Mouse (Mus musculus): ENCODE data around the gene Nphs2. TPM values are rescaled to one million over a fixed set of nuclear protein-coding genes. Genes with fewer than 3 reads are reported as not detected.
A peak's percentile ranks its signal among the peaks of the same experiment; 100 is the strongest.
"Not testable (repeated sequence)": the region's sequence is repeated elsewhere in the genome, so short reads cannot be mapped to it uniquely, and the experiment has no call there.

Gene Nphs2
- polyA plus RNA-seq, 1 experiment from 2014 or later = 0.13 TPM

DNA sequence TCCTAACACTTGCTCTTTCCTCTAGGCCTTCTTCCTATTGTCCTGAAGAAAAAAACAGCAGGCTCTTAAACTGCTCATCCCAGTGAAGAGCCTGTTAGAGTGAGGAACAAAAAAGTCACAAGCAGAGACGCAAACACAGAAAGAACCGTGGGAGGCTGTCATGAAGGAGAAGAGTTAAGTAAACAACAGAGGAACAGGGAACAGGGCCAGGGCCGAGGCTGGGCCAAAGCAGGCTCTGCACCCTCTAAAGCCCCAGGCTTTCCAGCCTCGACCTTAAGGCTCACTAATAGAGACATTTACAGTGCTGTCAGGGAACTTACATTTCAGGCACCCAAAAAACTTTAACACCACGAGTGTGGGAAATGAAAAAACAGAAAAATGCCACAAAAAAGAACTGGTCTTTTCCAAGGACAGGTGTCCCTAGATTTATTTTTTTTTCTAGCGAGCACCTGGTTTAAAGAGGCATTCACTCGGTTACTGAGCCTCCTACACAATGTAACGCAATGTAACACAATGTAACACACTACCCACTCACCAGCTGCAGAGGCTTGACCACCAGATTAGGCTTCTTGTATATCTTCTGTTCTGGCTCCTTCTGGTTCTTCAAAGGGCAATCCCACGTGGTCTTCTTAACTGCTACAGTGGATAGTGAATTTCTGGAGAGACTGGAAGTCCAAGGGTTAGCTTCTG is 25.5 kb upstream of the Nphs2 start:
- H3K9ac ChIP-seq (replicated peaks; ENCODE audit: low read length) = no peak overlapping the region
- no peaks in the 10 kb centered on the region for H3K36me3 ChIP-seq (ENCODE audit: control insufficient read depth, insufficient read depth, low read length)
- DNase-seq (no peak), ATAC-seq (ENCODE audit: low FRiP score, low TSS enrichment) (no peak)
- no peak overlapping the region for H3K4me3 ChIP-seq (replicated peaks; ENCODE audit: low read depth, low read length)
- H3K4me1 ChIP-seq (ENCODE audit: control insufficient read depth, insufficient read depth, low read length) = no peaks in the 10 kb centered on the region
- no peaks in the 10 kb centered on the region for H3K27me3 ChIP-seq (ENCODE audit: control insufficient read depth, insufficient read depth, low read length)
- WGBS = 40% methylated on average over 9 of the region's 9 CpGs
- no peak overlapping the region for H3K27ac ChIP-seq (replicated peaks; ENCODE audit: low read depth, low read length)
- H3K4me2 ChIP-seq (ENCODE audit: low read length) = no peak overlapping the region
- H3K9me3 ChIP-seq (ENCODE audit: control insufficient read depth, low read length) = no peaks in the 10 kb centered on the region

GRCm38 (mm10) chr1:156285541-156285896 is 25.0 kb upstream of the Nphs2 start:
- Histone ChIP-seq H3K4me2 (ENCODE audit: low read length) (no peak overlapping the region), H3K36me3 (ENCODE audit: control insufficient read depth, insufficient read depth, low read length) (no peaks in the 10 kb centered on the region), H3K9me3 (ENCODE audit: control insufficient read depth, low read length) (no peaks in the 10 kb centered on the region), H3K27ac (replicated peaks; ENCODE audit: low read depth, low read length) (no peak overlapping the region), H3K27me3 (ENCODE audit: control insufficient read depth, insufficient read depth, low read length) (no peaks in the 10 kb centered on the region), H3K4me3 (replicated peaks; ENCODE audit: low read depth, low read length) (no peak overlapping the region), H3K9ac (replicated peaks; ENCODE audit: low read length) (no peak overlapping the region), H3K4me1 (ENCODE audit: control insufficient read depth, insufficient read depth, low read length) (no peaks in the 10 kb centered on the region)
- WGBS = 89% methylated on average over 5 of the region's 5 CpGs
- DNase-seq = no peak
- ATAC-seq (ENCODE audit: low FRiP score, low TSS enrichment) = no peak

DNA sequence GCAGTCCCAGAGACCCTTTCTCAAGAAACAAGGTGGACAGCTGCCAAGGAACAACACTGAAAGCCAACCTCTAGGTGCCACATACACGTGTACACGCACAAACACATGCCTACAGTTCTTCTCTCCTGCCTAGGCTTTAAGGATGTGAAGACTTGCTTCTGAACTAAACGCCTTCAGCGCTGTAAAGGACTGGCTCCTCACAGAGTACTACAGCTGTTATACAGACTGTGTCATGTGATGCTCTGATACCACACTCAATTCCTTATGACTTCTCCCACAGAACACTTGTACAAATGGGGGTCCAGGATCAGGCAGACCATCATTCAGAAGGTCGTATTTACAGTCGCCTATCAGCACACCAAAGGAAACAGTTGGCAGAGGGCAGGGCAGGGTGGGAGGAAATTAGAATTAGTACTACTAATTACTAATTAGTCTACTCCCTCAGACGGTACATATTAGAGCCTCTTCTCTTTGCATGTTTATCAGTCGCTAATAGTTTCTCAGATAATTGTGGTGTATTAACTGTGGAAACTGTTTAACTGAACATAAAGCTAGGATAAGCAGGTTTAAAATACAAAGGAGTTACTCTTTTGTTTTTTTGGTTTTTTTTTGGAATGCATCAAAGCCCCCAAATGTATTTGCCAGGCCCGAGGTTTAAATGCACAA is 21.8 kb upstream of the Nphs2 start:
- H3K4me2 ChIP-seq (ENCODE audit: low read length) = no peak overlapping the region
- no peak overlapping the region for H3K27ac ChIP-seq (replicated peaks; ENCODE audit: low read depth, low read length)
- H3K9me3 ChIP-seq (ENCODE audit: control insufficient read depth, low read length) = no peaks in the 10 kb centered on the region
- DNase-seq (no peak), ATAC-seq (ENCODE audit: low FRiP score, low TSS enrichment) (no peak)
- H3K36me3 ChIP-seq (ENCODE audit: control insufficient read depth, insufficient read depth, low read length) = no peaks in the 10 kb centered on the region
- H3K4me1 ChIP-seq (ENCODE audit: control insufficient read depth, insufficient read depth, low read length) = no peaks in the 10 kb centered on the region
- no peak overlapping the region for H3K4me3 ChIP-seq (replicated peaks; ENCODE audit: low read depth, low read length)
- no peak overlapping the region for H3K9ac ChIP-seq (replicated peaks; ENCODE audit: low read length)
- 90% methylated on average over 9 of the region's 9 CpGs for WGBS
- no peaks in the 10 kb centered on the region for H3K27me3 ChIP-seq (ENCODE audit: control insufficient read depth, insufficient read depth, low read length)

GRCm38 (mm10) chr1:156289222-156289587 is 21.3 kb upstream of the Nphs2 start:
- not testable (repeated sequence) for ATAC-seq (ENCODE audit: low FRiP score, low TSS enrichment); H3K27ac ChIP-seq (replicated peaks; ENCODE audit: low read depth, low read length); H3K9me3 ChIP-seq (ENCODE audit: control insufficient read depth, low read length); DNase-seq; H3K4me3 ChIP-seq (replicated peaks; ENCODE audit: low read depth, low read length); H3K27me3 ChIP-seq (ENCODE audit: control insufficient read depth, insufficient read depth, low read length); H3K4me2 ChIP-seq (ENCODE audit: low read length); H3K9ac ChIP-seq (replicated peaks; ENCODE audit: low read length); H3K36me3 ChIP-seq (ENCODE audit: control insufficient read depth, insufficient read depth, low read length); H3K4me1 ChIP-seq (ENCODE audit: control insufficient read depth, insufficient read depth, low read length)
- WGBS = 75% methylated on average over 10 of the region's 10 CpGs

- WGBS = 94% methylated on average over 6 of the region's 6 CpGs
- no peak for ATAC-seq (ENCODE audit: low FRiP score, low TSS enrichment)
- DNase-seq = no peak
Measured at GRCm38 (mm10) chr1:156290016-156290415, 20.5 kb upstream of the Nphs2 start.

GRCm38 (mm10) chr1:156302911-156303749 is 7.4 kb upstream of the Nphs2 start, which contains the start of gene Tdrd5:
Gene Tdrd5, minus strand, starts transcription at chr1:156303664.
- peak within 1 kb of the TSS; percentile 99 for H3K4me2 ChIP-seq (ENCODE audit: low read length)
- no peaks in the 10 kb centered on the region for H3K9me3 ChIP-seq (ENCODE audit: control insufficient read depth, low read length)
- H3K4me3 ChIP-seq (replicated peaks; ENCODE audit: low read depth, low read length) = peak within 1 kb of the TSS; percentile 64
- 0 out of 2 replicates have a peak, but pooled peaks cover 3% of the 10 kb centered on the region for H3K4me1 ChIP-seq (ENCODE audit: control insufficient read depth, insufficient read depth, low read length)
- ATAC-seq (ENCODE audit: low FRiP score, low TSS enrichment) (peak; percentile 85), DNase-seq (peak; percentile 86)
- WGBS = under 1% methylated on average over 78 of the region's 85 CpGs
- H3K9ac ChIP-seq (replicated peaks; ENCODE audit: low read length) = peak within 1 kb of the TSS; percentile 65
- no peaks in the 10 kb centered on the region for H3K36me3 ChIP-seq (ENCODE audit: control insufficient read depth, insufficient read depth, low read length)
- peaks cover 34% of the 10 kb centered on the region for H3K27me3 ChIP-seq (ENCODE audit: control insufficient read depth, insufficient read depth, low read length)
- no peak within 1 kb of the TSS for H3K27ac ChIP-seq (replicated peaks; ENCODE audit: low read depth, low read length)

More at GRCm38 (mm10) chr1:156290016-156290415, 20.5 kb upstream of the Nphs2 start:
- Histone ChIP-seq H3K9ac (replicated peaks; ENCODE audit: low read length) (no peak overlapping the region), H3K4me3 (replicated peaks; ENCODE audit: low read depth, low read length) (no peak overlapping the region), H3K4me1 (ENCODE audit: control insufficient read depth, insufficient read depth, low read length) (no peaks in the 10 kb centered on the region), H3K9me3 (ENCODE audit: control insufficient read depth, low read length) (no peaks in the 10 kb centered on the region), H3K27ac (replicated peaks; ENCODE audit: low read depth, low read length) (no peak overlapping the region), H3K36me3 (ENCODE audit: control insufficient read depth, insufficient read depth, low read length) (no peaks in the 10 kb centered on the region), H3K27me3 (ENCODE audit: control insufficient read depth, insufficient read depth, low read length) (no peaks in the 10 kb centered on the region), H3K4me2 (ENCODE audit: low read length) (no peak overlapping the region)

GRCm38 (mm10) chr1:156308595-156308994 is 1.9 kb upstream of the Nphs2 start:
- ATAC-seq (ENCODE audit: low FRiP score, low TSS enrichment) = no peak
- Histone ChIP-seq H3K27ac (replicated peaks; ENCODE audit: low read depth, low read length) (no peak overlapping the region), H3K36me3 (ENCODE audit: control insufficient read depth, insufficient read depth, low read length) (no peaks in the 10 kb centered on the region), H3K4me1 (ENCODE audit: control insufficient read depth, insufficient read depth, low read length) (peaks cover 8% of the 10 kb centered on the region; the same call in 1 of the 2 replicates), H3K4me3 (replicated peaks; ENCODE audit: low read depth, low read length) (no peak overlapping the region), H3K27me3 (ENCODE audit: control insufficient read depth, insufficient read depth, low read length) (peaks cover 34% of the 10 kb centered on the region), H3K9me3 (ENCODE audit: control insufficient read depth, low read length) (no peaks in the 10 kb centered on the region), H3K4me2 (ENCODE audit: low read length) (no peak overlapping the region), H3K9ac (replicated peaks; ENCODE audit: low read length) (no peak overlapping the region)
- 74% methylated on average over 1 of the region's 1 CpGs for WGBS
- DNase-seq = no peak

- Histone ChIP-seq H3K4me2 (ENCODE audit: low read length) (no peak overlapping the region), H3K9me3 (ENCODE audit: control insufficient read depth, low read length) (no peaks in the 10 kb centered on the region), H3K36me3 (ENCODE audit: control insufficient read depth, insufficient read depth, low read length) (no peaks in the 10 kb centered on the region), H3K27me3 (ENCODE audit: control insufficient read depth, insufficient read depth, low read length) (no peaks in the 10 kb centered on the region), H3K4me3 (replicated peaks; ENCODE audit: low read depth, low read length) (no peak overlapping the region), H3K9ac (replicated peaks; ENCODE audit: low read length) (no peak overlapping the region), H3K27ac (replicated peaks; ENCODE audit: low read depth, low read length) (no peak overlapping the region), H3K4me1 (ENCODE audit: control insufficient read depth, insufficient read depth, low read length) (no peaks in the 10 kb centered on the region)
- DNase-seq = no peak
- WGBS = 85% methylated on average over 9 of the region's 9 CpGs
- ATAC-seq (ENCODE audit: low FRiP score, low TSS enrichment) = no peak
Measured at GRCm38 (mm10) chr1:156323126-156323525, 12.6 kb downstream of the Nphs2 start.
